Mouse (Mus musculus): ENCODE results near the gene Ttc1. TPM values are rescaled to one million over a fixed set of nuclear protein-coding genes. Genes with fewer than 3 reads are reported as not detected.

Gene Ttc1
- total RNA-seq, 1 experiment = 58.5 TPM

GRCm38 (mm10) chr11:43705751-43706150 is 42.1 kb downstream of the Ttc1 start:
- peaks cover 15% of the 10 kb centered on the region for H3K36me3 ChIP-seq (ENCODE audit: control insufficient read depth, insufficient read depth, low read length, poor library complexity, severe bottlenecking)
- H3K9ac ChIP-seq (ENCODE audit: insufficient read depth, low read depth, low read length, poor library complexity, severe bottlenecking) = no peak overlapping the region; the same call in 1 of the 2 replicates
- H3K27ac ChIP-seq (ENCODE audit: insufficient read depth, low read depth, low read length, poor library complexity, severe bottlenecking) = no peak overlapping the region
- no peak overlapping the region for H3K4me3 ChIP-seq (ENCODE audit: insufficient read depth in 1 of 2, low read depth in 1 of 2, low read length in 2 of 2, poor library complexity in 1 of 2, severe bottlenecking in 1 of 2)
- DNase-seq (ENCODE audit: low read depth, low spot score) = no peak
- TF ChIP-seq ZC3H11A (IDR thresholded peaks at IDR 0.05; ENCODE audit: borderline replicate concordance, low read depth, low read length) (no peak), ZNF384 (IDR thresholded peaks at IDR 0.05; ENCODE audit: low read depth, low read length) (no peak)
- in situ Hi-C loops (cut with MboI; ENCODE audit: low sequenced_read_pairs in 2 of 2, unreplicated experiment in 2 of 2) = no loop called here
- peaks cover 0 to 8% of the 10 kb centered on the region in 2 experiments; a peak in 3 of 4 replicates for H3K4me1 ChIP-seq (ENCODE audit: control insufficient read depth in 2 of 2, insufficient read depth in 2 of 2, low read length in 2 of 2, poor library complexity in 1 of 2)
- no peaks in the 10 kb centered on the region for H3K9me3 ChIP-seq (ENCODE audit: control insufficient read depth, insufficient read depth, low read depth, low read length)

DNA sequence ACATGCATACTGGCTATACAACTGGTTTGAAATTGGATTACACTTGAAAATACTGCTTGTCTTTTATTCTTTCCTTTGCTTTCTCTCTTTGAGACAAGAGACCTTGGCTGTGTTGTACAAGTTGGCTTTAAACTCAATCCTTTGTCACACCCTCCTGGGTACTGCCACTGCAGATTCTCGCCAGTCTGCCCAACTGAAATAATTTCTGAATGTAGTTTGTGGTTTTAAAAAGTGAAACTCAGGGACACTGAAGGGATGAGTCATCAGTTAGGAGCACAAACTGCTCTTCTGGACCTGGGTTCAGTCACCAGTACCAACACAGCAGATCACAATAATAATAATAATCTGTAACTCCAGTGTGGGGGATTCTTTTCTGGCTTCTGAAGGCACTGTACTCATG is 44.3 kb downstream of the Ttc1 start:
- H3K4me1 ChIP-seq (ENCODE audit: control insufficient read depth in 2 of 2, insufficient read depth in 2 of 2, low read length in 2 of 2, poor library complexity in 1 of 2) = peaks cover 0 to 10% of the 10 kb centered on the region in 2 experiments; a peak in 3 of 4 replicates
- no peaks in the 10 kb centered on the region for H3K9me3 ChIP-seq (ENCODE audit: control insufficient read depth, insufficient read depth, low read depth, low read length)
- TF ChIP-seq ZC3H11A (IDR thresholded peaks at IDR 0.05; ENCODE audit: borderline replicate concordance, low read depth, low read length) = no peak
- H3K4me3 ChIP-seq (ENCODE audit: insufficient read depth in 1 of 2, low read depth in 1 of 2, low read length in 2 of 2, poor library complexity in 1 of 2, severe bottlenecking in 1 of 2) = no peak overlapping the region
- H3K9ac ChIP-seq (ENCODE audit: insufficient read depth, low read depth, low read length, poor library complexity, severe bottlenecking) = no peak overlapping the region
- H3K36me3 ChIP-seq (ENCODE audit: control insufficient read depth, insufficient read depth, low read length, poor library complexity, severe bottlenecking) = peaks cover 18% of the 10 kb centered on the region
- in situ Hi-C loops (cut with MboI; ENCODE audit: low sequenced_read_pairs in 2 of 2, unreplicated experiment in 2 of 2) = no loop called here
- H3K27ac ChIP-seq (ENCODE audit: insufficient read depth, low read depth, low read length, poor library complexity, severe bottlenecking) = no peak overlapping the region
- DNase-seq (ENCODE audit: low read depth, low spot score) = no peak

GRCm38 (mm10) chr11:43700291-43700690 is 47.5 kb downstream of the Ttc1 start:
- H3K4me1 ChIP-seq (ENCODE audit: control insufficient read depth in 2 of 2, insufficient read depth in 2 of 2, low read length in 2 of 2, poor library complexity in 1 of 2) = peaks cover 0 to 18% of the 10 kb centered on the region in 2 experiments; a peak in 3 of 4 replicates
- in situ Hi-C loops (cut with MboI; ENCODE audit: low sequenced_read_pairs in 2 of 2, unreplicated experiment in 2 of 2) = no loop called here
- H3K27ac ChIP-seq (ENCODE audit: insufficient read depth, low read depth, low read length, poor library complexity, severe bottlenecking) = no peak overlapping the region
- TF ChIP-seq ZNF384 (IDR thresholded peaks at IDR 0.05; ENCODE audit: low read depth, low read length) (no peak), CHD2 (IDR thresholded peaks at IDR 0.05; ENCODE audit: low read depth, low read length) (no peak), HCFC1 (IDR thresholded peaks at IDR 0.05; ENCODE audit: borderline replicate concordance, insufficient read depth, low read length) (no peak), MAFK (IDR thresholded peaks at IDR 0.05; ENCODE audit: insufficient read depth, low read depth, low read length) (no peak), ZC3H11A (IDR thresholded peaks at IDR 0.05; ENCODE audit: borderline replicate concordance, low read depth, low read length) (no peak)
- H3K36me3 ChIP-seq (ENCODE audit: control insufficient read depth, insufficient read depth, low read length, poor library complexity, severe bottlenecking) = peaks cover 20% of the 10 kb centered on the region
- no peak overlapping the region for H3K9ac ChIP-seq (ENCODE audit: insufficient read depth, low read depth, low read length, poor library complexity, severe bottlenecking)
- H3K4me3 ChIP-seq (ENCODE audit: insufficient read depth in 1 of 2, low read depth in 1 of 2, low read length in 2 of 2, poor library complexity in 1 of 2, severe bottlenecking in 1 of 2) = no peak overlapping the region
- DNase-seq (ENCODE audit: low read depth, low spot score) = no peak
- H3K9me3 ChIP-seq (ENCODE audit: control insufficient read depth, insufficient read depth, low read depth, low read length) = no peaks in the 10 kb centered on the region

DNA sequence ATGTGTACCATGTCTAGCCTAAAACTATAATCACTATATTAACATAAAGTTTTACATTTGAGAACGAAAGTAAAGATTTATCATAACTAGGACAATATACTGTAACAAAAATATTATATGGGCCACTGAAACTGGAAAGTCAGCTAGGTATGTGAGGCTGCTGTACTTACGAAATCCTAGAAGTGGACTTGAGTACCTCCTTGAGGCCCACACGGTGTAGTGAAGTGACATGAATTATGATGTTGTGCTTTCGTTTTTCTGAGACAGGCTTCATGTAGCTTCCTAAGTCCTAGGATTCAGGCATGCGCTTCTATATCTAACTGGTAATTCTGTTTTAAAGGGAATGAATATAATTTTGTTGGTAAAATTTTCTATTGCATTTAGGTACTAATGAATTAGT is 49.2 kb downstream of the Ttc1 start:
- no peak for DNase-seq (ENCODE audit: low read depth, low spot score)
- TF ChIP-seq ZNF384 (IDR thresholded peaks at IDR 0.05; ENCODE audit: low read depth, low read length) (no peak), ZC3H11A (IDR thresholded peaks at IDR 0.05; ENCODE audit: borderline replicate concordance, low read depth, low read length) (no peak), MAFK (IDR thresholded peaks at IDR 0.05; ENCODE audit: insufficient read depth, low read depth, low read length) (no peak), CHD2 (IDR thresholded peaks at IDR 0.05; ENCODE audit: low read depth, low read length) (no peak), HCFC1 (IDR thresholded peaks at IDR 0.05; ENCODE audit: borderline replicate concordance, insufficient read depth, low read length) (no peak)

DNA sequence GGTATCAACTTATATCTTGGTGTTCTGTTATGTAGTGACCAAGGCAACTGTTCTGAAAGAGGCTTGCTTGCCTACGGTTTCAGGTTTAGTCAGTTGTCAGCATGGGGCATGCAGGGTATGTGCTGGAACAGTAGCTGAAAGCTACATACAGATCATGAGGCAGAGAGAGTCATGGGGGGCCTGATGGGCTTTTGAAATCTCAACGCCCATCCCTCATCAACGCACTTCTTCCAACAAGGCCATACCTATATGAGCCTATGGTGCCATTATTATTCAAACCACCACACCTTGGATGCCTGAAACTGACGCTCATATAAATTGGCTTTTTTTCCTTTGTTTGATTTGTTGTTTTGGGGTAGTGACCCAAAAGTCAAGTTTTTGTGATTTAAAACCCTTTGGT is 51.2 kb downstream of the Ttc1 start:
- no peak overlapping the region for H3K4me3 ChIP-seq (ENCODE audit: insufficient read depth in 1 of 2, low read depth in 1 of 2, low read length in 2 of 2, poor library complexity in 1 of 2, severe bottlenecking in 1 of 2)
- no peak for DNase-seq (ENCODE audit: low read depth, low spot score)
- no peak overlapping the region for H3K9ac ChIP-seq (ENCODE audit: insufficient read depth, low read depth, low read length, poor library complexity, severe bottlenecking)
- in situ Hi-C loops (cut with MboI; ENCODE audit: low sequenced_read_pairs in 2 of 2, unreplicated experiment in 2 of 2) = no loop called here
- peaks cover 0 to 12% of the 10 kb centered on the region in 2 experiments; a peak in 3 of 4 replicates for H3K4me1 ChIP-seq (ENCODE audit: control insufficient read depth in 2 of 2, insufficient read depth in 2 of 2, low read length in 2 of 2, poor library complexity in 1 of 2)
- peaks cover 16% of the 10 kb centered on the region for H3K36me3 ChIP-seq (ENCODE audit: control insufficient read depth, insufficient read depth, low read length, poor library complexity, severe bottlenecking)
- no peak for TF ChIP-seq CHD2 (IDR thresholded peaks at IDR 0.05; ENCODE audit: low read depth, low read length)
- TF ChIP-seq ZNF384 (IDR thresholded peaks at IDR 0.05; ENCODE audit: low read depth, low read length) = no peak
- TF ChIP-seq HCFC1 (IDR thresholded peaks at IDR 0.05; ENCODE audit: borderline replicate concordance, insufficient read depth, low read length) = no peak
- no peak for TF ChIP-seq ZC3H11A (IDR thresholded peaks at IDR 0.05; ENCODE audit: borderline replicate concordance, low read depth, low read length)
- no peak for TF ChIP-seq MAFK (IDR thresholded peaks at IDR 0.05; ENCODE audit: insufficient read depth, low read depth, low read length)
- H3K27ac ChIP-seq (ENCODE audit: insufficient read depth, low read depth, low read length, poor library complexity, severe bottlenecking) = no peak overlapping the region
- H3K9me3 ChIP-seq (ENCODE audit: control insufficient read depth, insufficient read depth, low read depth, low read length) = no peaks in the 10 kb centered on the region

More for the DNA sequence above, 49.2 kb downstream of the Ttc1 start:
- Histone ChIP-seq H3K9ac (ENCODE audit: insufficient read depth, low read depth, low read length, poor library complexity, severe bottlenecking) (no peak overlapping the region), H3K4me3 (ENCODE audit: insufficient read depth in 1 of 2, low read depth in 1 of 2, low read length in 2 of 2, poor library complexity in 1 of 2, severe bottlenecking in 1 of 2) (no peak overlapping the region), H3K4me1 (ENCODE audit: control insufficient read depth in 2 of 2, insufficient read depth in 2 of 2, low read length in 2 of 2, poor library complexity in 1 of 2) (peaks cover 0 to 12% of the 10 kb centered on the region in 2 experiments; a peak in 3 of 4 replicates), H3K27ac (ENCODE audit: insufficient read depth, low read depth, low read length, poor library complexity, severe bottlenecking) (no peak overlapping the region), H3K36me3 (ENCODE audit: control insufficient read depth, insufficient read depth, low read length, poor library complexity, severe bottlenecking) (peaks cover 11% of the 10 kb centered on the region), H3K9me3 (ENCODE audit: control insufficient read depth, insufficient read depth, low read depth, low read length) (no peaks in the 10 kb centered on the region)
- in situ Hi-C loops (cut with MboI; ENCODE audit: low sequenced_read_pairs in 2 of 2, unreplicated experiment in 2 of 2) = no loop called here
